Mouse (Mus musculus): ENCODE results near the gene Gabrg3.

DNA sequence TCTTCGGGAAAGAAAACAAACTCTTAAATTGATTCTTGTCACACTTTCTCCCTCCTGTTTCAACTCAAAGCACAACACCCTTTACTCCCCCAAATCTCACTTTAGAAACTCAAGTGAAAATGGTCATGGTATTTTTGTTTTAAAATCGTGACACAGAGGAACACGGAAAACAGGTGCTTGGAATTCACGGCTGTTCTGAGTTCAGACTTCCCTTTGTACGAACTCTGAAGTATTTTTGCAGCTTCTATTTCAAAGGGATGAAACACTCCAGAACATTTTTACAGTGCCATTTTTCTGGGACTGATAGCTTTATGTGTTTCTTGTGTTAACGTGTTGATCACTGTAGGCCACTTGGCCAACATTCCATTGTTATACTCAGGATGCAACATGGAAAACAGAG, 561.5 kb downstream of the Gabrg3 start:
- TF ChIP-seq CTCF (conservative IDR thresholded peaks at IDR 0.05; ENCODE audit: low read length) (no peak), NANOG (IDR thresholded peaks at IDR 0.05; ENCODE audit: borderline replicate concordance, low read length) (no peak), POU5F1 (IDR thresholded peaks at IDR 0.05; ENCODE audit: borderline replicate concordance, low read length) (no peak)
